Mouse (Mus musculus): Measurements from ENCODE around the gene Acp7.

DNA sequence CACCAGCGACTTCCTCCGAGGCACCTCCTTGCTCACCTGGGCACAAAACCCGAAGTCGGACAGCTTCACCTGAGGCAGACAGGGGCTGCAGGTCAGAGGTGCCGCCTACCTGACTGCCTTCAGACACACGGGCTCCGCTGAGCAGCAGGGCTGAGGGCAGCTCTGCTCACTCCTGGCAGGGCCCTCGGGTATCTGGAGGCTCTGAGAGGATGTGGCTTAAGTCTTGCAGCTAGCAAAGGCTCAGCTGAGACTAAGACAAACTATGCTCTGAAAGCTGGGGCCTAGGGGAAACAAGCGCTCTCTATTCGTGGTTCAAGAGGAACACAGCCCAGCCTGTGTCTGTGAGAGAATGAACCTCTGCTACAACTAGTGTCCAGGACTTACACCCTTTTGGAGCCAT is 70.3 kb downstream of the Acp7 start:
- TF ChIP-seq CTCF (IDR thresholded peaks at IDR 0.05; ENCODE audit: control insufficient read depth, insufficient read depth, insufficient replicate concordance, low read depth, low read length) (no peak), POLR2A (IDR thresholded peaks at IDR 0.05; ENCODE audit: control insufficient read depth, low read depth, low read length) (no peak)

All from testis, adult 2 months (tissue).